Mouse (Mus musculus) olfactory bulb, adult 2 months (tissue): Measurements from ENCODE around the gene Ly9.

Experiments
- CTCF ChIP-seq: fragments of 200-500 bp; IDR thresholded peaks from 2 replicates; pipeline ENCODE4 v1.5.1; 2012; ENCODE audit warnings: low read depth, mild to moderate bottlenecking, low read length, moderate library complexity; ENCODE audit not compliant: insufficient read depth
- POLR2A ChIP-seq: fragments of 200-500 bp; IDR thresholded peaks from 2 replicates; pipeline ENCODE4 v1.6.1; 2012; ENCODE audit warnings: mild to moderate bottlenecking, low read depth, low read length, moderate library complexity; ENCODE audit not compliant: insufficient read depth

- no peak for TF ChIP-seq POLR2A
- no peak for TF ChIP-seq CTCF
These were observed 2.5 kb downstream of the Ly9 start for GRCm38 (mm10) chr1:171604686-171605085.
